Mouse (Mus musculus) kidney, postnatal 0 days (tissue): Measurements from ENCODE around the gene Tmem45b. TPM values are rescaled to one million over a fixed set of nuclear protein-coding genes. Genes with fewer than 3 reads are reported as not detected.
A peak's percentile ranks its signal among the peaks of the same experiment; 100 is the strongest.

Experiments used
- ATAC-seq: fragments of 200-750 bp; cut with Nextera tagmentation; replicated peaks from 2 replicates; pipeline ENCODE4 v1.8.0; 2017; ENCODE audit warnings: low read depth, moderate number of reproducible peaks, moderate TSS enrichment, moderate library complexity; ENCODE audit not compliant: low FRiP score
- DNase-seq: peaks from one replicate; pipeline ENCODE4 v3.0.0-alpha.2; 2016; ENCODE audit warnings: low spot score
- H3K27ac ChIP-seq: fragments of 300-500 bp; sonication (generic); 2 replicates; pipeline ENCODE4 v1.5.1; 2014; ENCODE audit warnings: mild to moderate bottlenecking
- H3K27me3 ChIP-seq: fragments of 300-500 bp; sonication (generic); 2 replicates; pipeline ENCODE4 v1.6.1; 2014; ENCODE audit warnings: low read length, mixed read lengths; ENCODE audit not compliant: insufficient read depth
- H3K36me3 ChIP-seq: fragments of 300-500 bp; sonication (generic); 2 replicates; pipeline ENCODE4 v1.6.1; 2014; ENCODE audit warnings: low read length, mixed read lengths; ENCODE audit not compliant: insufficient read depth
- H3K4me1 ChIP-seq: fragments of 300-500 bp; sonication (generic); replicated peaks from 2 replicates; pipeline ENCODE4 v1.6.1; 2014; ENCODE audit warnings: antibody characterized with exemption, low read length, mixed read lengths; ENCODE audit not compliant: insufficient read depth
- H3K4me2 ChIP-seq: fragments of 300-500 bp; sonication (generic); 2 replicates; pipeline ENCODE4 v1.6.1; 2014; ENCODE audit warnings: mild to moderate bottlenecking, low read length, moderate library complexity, mixed read lengths
- H3K4me3 ChIP-seq: fragments of 300-500 bp; sonication (generic); replicated peaks from 2 replicates; pipeline ENCODE4 v1.5.1; 2014; ENCODE audit warnings: low read depth, low read length
- H3K9ac ChIP-seq: fragments of 300-500 bp; sonication (generic); 2 replicates; pipeline ENCODE4 v1.6.1; 2014; ENCODE audit warnings: low read depth, low read length
- H3K9me3 ChIP-seq: fragments of 300-500 bp; sonication (generic); replicated peaks from 2 replicates; pipeline ENCODE4 v1.6.1; 2016; ENCODE audit warnings: low read length, inconsistent platforms, mixed read lengths
- CTCF ChIP-seq: IDR thresholded peaks from 2 replicates; pipeline ENCODE4 v1.5.1; 2016; ENCODE audit warnings: antibody characterized with exemption, low read depth, mild to moderate bottlenecking, moderate library complexity
- WGBS: fragments of 180-500 bp; shearing (Covaris S2); extraction: QIAGEN DNeasy Blood & Tissue Kit; methylation state at CpG from one replicate; pipeline ENCODE4 v1.1.7; 2014; 5-methylcytosine and 5-hydroxymethylcytosine counted together
- polyA plus RNA-seq: library from polyadenylated mRNA; unstranded; fragments of >200 nt; fragmentation: Nextera tagmentation; extraction: Ambion mirVana; gene quantifications from 2 replicates; pipeline ENCODE4 v1.2.1, GENCODE M21; 2015

Gene Tmem45b
- polyA plus RNA-seq, 1 experiment from 2014 or later = 54.9 TPM

GRCm38 (mm10) chr9:31449145-31449772 lies 15.0 kb downstream of the Tmem45b start:
- 0 out of 2 replicates have a peak, but pooled peaks cover 6% of the 10 kb centered on the region for H3K4me1 ChIP-seq
- no peak overlapping the region for H3K27ac ChIP-seq
- no peak for DNase-seq
- no peaks in the 10 kb centered on the region for H3K36me3 ChIP-seq
- 77% methylated on average over 7 of the region's 7 CpGs for WGBS
- H3K27me3 ChIP-seq = no peaks in the 10 kb centered on the region
- H3K4me2 ChIP-seq = no peak overlapping the region
- no peak overlapping the region for H3K4me3 ChIP-seq
- no peak for TF ChIP-seq CTCF
- no peak for ATAC-seq
- no peak overlapping the region for H3K9ac ChIP-seq
- H3K9me3 ChIP-seq = no peaks in the 10 kb centered on the region

GRCm38 (mm10) chr9:31444236-31444635 lies 20.0 kb downstream of the Tmem45b start:
- Histone ChIP-seq H3K9ac (no peak overlapping the region), H3K4me2 (no peak overlapping the region), H3K27ac (no peak overlapping the region), H3K4me3 (no peak overlapping the region), H3K4me1 (no peaks in the 10 kb centered on the region), H3K36me3 (no peaks in the 10 kb centered on the region), H3K9me3 (no peaks in the 10 kb centered on the region), H3K27me3 (no peaks in the 10 kb centered on the region)
- no peak for TF ChIP-seq CTCF
- no peak for DNase-seq
- 66% methylated on average over 8 of the region's 8 CpGs for WGBS
- ATAC-seq = no peak

GRCm38 (mm10) chr9:31441487-31441886 lies 22.8 kb downstream of the Tmem45b start:
- Histone ChIP-seq H3K27ac (no peak overlapping the region), H3K4me1 (no peaks in the 10 kb centered on the region), H3K9me3 (no peaks in the 10 kb centered on the region), H3K4me3 (no peak overlapping the region), H3K4me2 (no peak overlapping the region), H3K9ac (no peak overlapping the region), H3K27me3 (no peaks in the 10 kb centered on the region), H3K36me3 (no peaks in the 10 kb centered on the region)
- DNase-seq (no peak), ATAC-seq (no peak)
- no peak for TF ChIP-seq CTCF
- 86% methylated on average over 3 of the region's 3 CpGs for WGBS

- Histone ChIP-seq H3K4me1 (no peaks in the 10 kb centered on the region), H3K36me3 (no peaks in the 10 kb centered on the region), H3K27me3 (no peaks in the 10 kb centered on the region), H3K27ac (no peak overlapping the region), H3K4me2 (no peak overlapping the region), H3K4me3 (no peak overlapping the region), H3K9me3 (no peaks in the 10 kb centered on the region), H3K9ac (no peak overlapping the region)
- WGBS = 90% methylated on average over 5 of the region's 5 CpGs
- TF ChIP-seq CTCF = no peak
- DNase-seq = no peak
- no peak for ATAC-seq
Observed at GRCm38 (mm10) chr9:31440366-31440765, 23.9 kb downstream of the Tmem45b start.

GRCm38 (mm10) chr9:31439341-31439740 lies 24.9 kb downstream of the Tmem45b start:
- no peak for TF ChIP-seq CTCF
- no peaks in the 10 kb centered on the region for H3K36me3 ChIP-seq

GRCm38 (mm10) chr9:31438834-31439233 lies 25.4 kb downstream of the Tmem45b start:
- no peak overlapping the region for H3K9ac ChIP-seq
- H3K36me3 ChIP-seq = no peaks in the 10 kb centered on the region
- H3K27me3 ChIP-seq = no peaks in the 10 kb centered on the region
- no peak overlapping the region for H3K27ac ChIP-seq
- TF ChIP-seq CTCF = no peak
- no peak overlapping the region for H3K4me3 ChIP-seq
- no peaks in the 10 kb centered on the region for H3K9me3 ChIP-seq
- no peak for DNase-seq
- no peak for ATAC-seq
- WGBS = 61% methylated on average over 5 of the region's 5 CpGs
- no peaks in the 10 kb centered on the region for H3K4me1 ChIP-seq
- H3K4me2 ChIP-seq = no peak overlapping the region

More at GRCm38 (mm10) chr9:31439341-31439740, 24.9 kb downstream of the Tmem45b start:
- H3K4me2 ChIP-seq = no peak overlapping the region
- H3K27ac ChIP-seq = no peak overlapping the region
- DNase-seq (no peak), ATAC-seq (no peak)
- 82% methylated on average over 5 of the region's 6 CpGs for WGBS
- H3K4me1 ChIP-seq = no peaks in the 10 kb centered on the region
- no peaks in the 10 kb centered on the region for H3K27me3 ChIP-seq
- no peaks in the 10 kb centered on the region for H3K9me3 ChIP-seq
- no peak overlapping the region for H3K4me3 ChIP-seq
- H3K9ac ChIP-seq = no peak overlapping the region

- 56% methylated on average over 7 of the region's 7 CpGs for WGBS
- Histone ChIP-seq H3K27ac (0 out of 2 replicates have a peak overlapping the region, but pooled peaks have one; percentile 13), H3K9ac (no peak overlapping the region), H3K36me3 (no peaks in the 10 kb centered on the region), H3K4me3 (no peak overlapping the region), H3K27me3 (no peaks in the 10 kb centered on the region), H3K4me1 (no peaks in the 10 kb centered on the region), H3K9me3 (no peaks in the 10 kb centered on the region), H3K4me2 (no peak overlapping the region)
- DNase-seq (peak; percentile 30), ATAC-seq (peak; percentile 61; the same call in 1 of the 2 replicates)
- no peak for TF ChIP-seq CTCF
Observed at GRCm38 (mm10) chr9:31437861-31438260, 26.4 kb downstream of the Tmem45b start.
